8 mouse cellular contexts compared by ENCODE assay signal in genomic region chr2:92431611-92432179, GRCm38 (mm10). TPM values are rescaled to one million over a fixed set of nuclear protein-coding genes. Genes with fewer than 3 reads are reported as not detected.
DNase-seq lines count a peak whose midpoint lies in the region; ATAC-seq and TF ChIP-seq lines count a peak whose summit lies in the region.

No protein-coding gene starts in this region.

- H3K4me3 ChIP-seq in left cerebral cortex, adult 2 months, result peak overlapping the region; percentile 97
- H3K4me3 ChIP-seq in cortical plate, adult 2 months (ENCODE audit: insufficient read depth, low read length), result peak overlapping the region; percentile 87
- peak overlapping the region; percentile 83 for H3K4me3 ChIP-seq in hindbrain, embryonic 15.5 days
- peak overlapping the region; percentile 82 for H3K4me3 ChIP-seq in midbrain, embryonic 16.5 days (ENCODE audit: low read depth, low read length)

- H3K9ac ChIP-seq in hindbrain, embryonic 15.5 days, result peak overlapping the region; percentile 76
- H3K9ac ChIP-seq in midbrain, embryonic 16.5 days (ENCODE audit: low read depth, low read length), result peak overlapping the region; percentile 87

- peak overlapping the region; percentile 91 for H3K27ac ChIP-seq in left cerebral cortex, adult 2 months
- H3K27ac ChIP-seq in cortical plate, adult 2 months (ENCODE audit: insufficient read depth, low read length), result peak overlapping the region; percentile 77
- peak overlapping the region; percentile 88 for H3K27ac ChIP-seq in hindbrain, embryonic 15.5 days (replicated peaks)
- peak overlapping the region; percentile 84 for H3K27ac ChIP-seq in midbrain, embryonic 16.5 days (ENCODE audit: low read length)

- peaks cover 18% of the 10 kb centered on the region for H3K4me1 ChIP-seq in cortical plate, adult 2 months (ENCODE audit: control insufficient read depth, insufficient read depth, low read length)
- H3K4me1 ChIP-seq in hindbrain, embryonic 15.5 days (replicated peaks), result peaks cover 71% of the 10 kb centered on the region
- peaks cover 46% of the 10 kb centered on the region for H3K4me1 ChIP-seq in midbrain, embryonic 16.5 days (ENCODE audit: control insufficient read depth, insufficient read depth, low read length)

- no peak for TF ChIP-seq CTCF in left cerebral cortex, adult 2 months (IDR thresholded peaks at IDR 0.05)
- TF ChIP-seq CTCF in cortical plate, adult 2 months (IDR thresholded peaks at IDR 0.05; ENCODE audit: extremely low read depth, insufficient read depth, low read length), result no peak

- 6% methylated on average over 11 of the region's 11 CpGs for WGBS in hindbrain, embryonic 15.5 days
- WGBS in midbrain, embryonic 16.5 days, result 8% methylated on average over 11 of the region's 11 CpGs

- H3K27me3 ChIP-seq in hindbrain, embryonic 15.5 days, result peaks cover 5% of the 10 kb centered on the region; the same call in 1 of the 2 replicates
- H3K27me3 ChIP-seq in midbrain, embryonic 16.5 days (ENCODE audit: control insufficient read depth, insufficient read depth, low read depth, low read length), result no peaks in the 10 kb centered on the region

- intact Hi-C loops in left cerebral cortex, adult 2 months (cut with DNase I), result loop anchor here (1.0 to 5.0 kb wide), 3 partner anchors 42 to 369 kb away; no protein-coding TSS in a partner anchor
- intact Hi-C loops in left cerebral cortex, postnatal 36 days (cut with DNase I), result loop anchor here (5.0 to 10.0 kb wide), 5 partner anchors 44 to 447 kb away; no protein-coding TSS in a partner anchor
- intact Hi-C loops in left cerebral cortex, postnatal 10 days (cut with DNase I), result loop anchor here (10.0 kb wide), 2 partner anchors 117 to 447 kb away; no protein-coding TSS in a partner anchor
- intact Hi-C loops in left cerebral cortex, postnatal 14 days (cut with DNase I), result loop anchor here (5.0 to 10.0 kb wide), 3 partner anchors 39 to 247 kb away; no protein-coding TSS in a partner anchor

- no peak for TF ChIP-seq POLR2A in cortical plate, adult 2 months (IDR thresholded peaks at IDR 0.05; ENCODE audit: extremely low read depth, insufficient read depth, low read length)

- peak overlapping the region; percentile 88 for H3K4me2 ChIP-seq in hindbrain, embryonic 15.5 days
- peak overlapping the region; percentile 93 for H3K4me2 ChIP-seq in midbrain, embryonic 16.5 days (ENCODE audit: low read length)

- no peaks in the 10 kb centered on the region for H3K36me3 ChIP-seq in hindbrain, embryonic 15.5 days
- no peaks in the 10 kb centered on the region for H3K36me3 ChIP-seq in midbrain, embryonic 16.5 days (ENCODE audit: control insufficient read depth, insufficient read depth, low read length)

- no peak for ATAC-seq in hindbrain, embryonic 15.5 days (ENCODE audit: low FRiP score, low read depth)
- ATAC-seq in midbrain, embryonic 16.5 days, result no peak

- H3K9me3 ChIP-seq in hindbrain, embryonic 15.5 days, result no peaks in the 10 kb centered on the region
- H3K9me3 ChIP-seq in midbrain, embryonic 16.5 days (replicated peaks; ENCODE audit: control insufficient read depth, low read length, poor library complexity, severe bottlenecking), result no peaks in the 10 kb centered on the region

- DNase-seq in left cerebral cortex, adult 2 months (ENCODE audit: extremely low spot score in 1 of 2, low spot score in 2 of 2), result no peak
- DNase-seq in left cerebral cortex, postnatal 36 days (ENCODE audit: low spot score in 2 of 2), result no peak
- no peak for DNase-seq in adrenal gland, adult 2 months
- no peak for DNase-seq in left cerebral cortex, postnatal 10 days (ENCODE audit: extremely low spot score in 1 of 2, low spot score in 2 of 2)
- DNase-seq in left cerebral cortex, postnatal 14 days (ENCODE audit: low spot score in 2 of 2), result no peak

RNA-seq across cellular contexts. Expression of gene Cry2, which starts 2.1 kb away (rescaled TPM):
- 100 to 1,000 TPM; 126 to 129 TPM for total RNA-seq in left cerebral cortex, adult 2 months (2021)
- 100 to 1,000 TPM; 109 to 122 TPM for total RNA-seq in left cerebral cortex, postnatal 36 days (2021)
- 99.9 and 108 TPM in 2 replicates for polyA plus RNA-seq in cortical plate, adult 2 months (2012; rRNA removed)
- polyA plus RNA-seq in hindbrain, embryonic 15.5 days (2015; fragmentation: Nextera tagmentation; extraction: Ambion mirVana), result 41.1 and 47.9 TPM in 2 replicates
- polyA plus RNA-seq in midbrain, embryonic 16.5 days (2015; fragmentation: Nextera tagmentation; extraction: Ambion mirVana), result 51.6 and 53.4 TPM in 2 replicates
- total RNA-seq in adrenal gland, adult 2 months (2021), result 10 to 100 TPM; 32.9 to 45.1 TPM
- 27.6 and 53.8 TPM in 2 replicates for polyA plus RNA-seq in adrenal gland, adult 2 months (2012; rRNA removed)
- 100 to 1,000 TPM; 108 to 109 TPM for total RNA-seq in left cerebral cortex, postnatal 10 days (2021)
- total RNA-seq in left cerebral cortex, postnatal 14 days (2021), result 100 to 1,000 TPM; 109 to 116 TPM

RNA-seq across cellular contexts. Expression of gene Slc35c1, which starts 28.6 kb away (rescaled TPM):
- total RNA-seq in left cerebral cortex, adult 2 months (2021), result 10 to 100 TPM; 16.1 to 16.9 TPM
- 10 to 100 TPM; 17.0 to 18.4 TPM for total RNA-seq in left cerebral cortex, postnatal 36 days (2021)
- 14.0 and 14.2 TPM in 2 replicates for polyA plus RNA-seq in cortical plate, adult 2 months (2012; rRNA removed)
- 15.4 and 20.1 TPM in 2 replicates for polyA plus RNA-seq in hindbrain, embryonic 15.5 days (2015; fragmentation: Nextera tagmentation; extraction: Ambion mirVana)
- polyA plus RNA-seq in midbrain, embryonic 16.5 days (2015; fragmentation: Nextera tagmentation; extraction: Ambion mirVana), result 16.1 and 17.9 TPM in 2 replicates
- 10 to 100 TPM; 14.3 to 23.2 TPM for total RNA-seq in adrenal gland, adult 2 months (2021)
- 50.9 and 98.4 TPM in 2 replicates for polyA plus RNA-seq in adrenal gland, adult 2 months (2012; rRNA removed)
- total RNA-seq in left cerebral cortex, postnatal 10 days (2021), result 10 to 100 TPM; 22.2 to 24.2 TPM
- total RNA-seq in left cerebral cortex, postnatal 14 days (2021), result 10 to 100 TPM; 20.5 to 22.1 TPM

RNA-seq across cellular contexts. Expression of gene Mapk8ip1, which starts 30.6 kb away (rescaled TPM):
- total RNA-seq in left cerebral cortex, adult 2 months (2021), result 100 to 1,000 TPM; 340 to 364 TPM
- 100 to 1,000 TPM; 344 to 389 TPM for total RNA-seq in left cerebral cortex, postnatal 36 days (2021)
- polyA plus RNA-seq in cortical plate, adult 2 months (2012; rRNA removed), result 320 and 321 TPM in 2 replicates
- polyA plus RNA-seq in hindbrain, embryonic 15.5 days (2015; fragmentation: Nextera tagmentation; extraction: Ambion mirVana), result 162 and 178 TPM in 2 replicates
- 126 and 129 TPM in 2 replicates for polyA plus RNA-seq in midbrain, embryonic 16.5 days (2015; fragmentation: Nextera tagmentation; extraction: Ambion mirVana)
- total RNA-seq in adrenal gland, adult 2 months (2021), result 10 to 100 TPM; 30.2 to 34.9 TPM
- polyA plus RNA-seq in adrenal gland, adult 2 months (2012; rRNA removed), result 60.9 and 67.1 TPM in 2 replicates
- 100 to 1,000 TPM; 414 to 421 TPM for total RNA-seq in left cerebral cortex, postnatal 10 days (2021)
- 100 to 1,000 TPM; 392 to 397 TPM for total RNA-seq in left cerebral cortex, postnatal 14 days (2021)

RNA-seq across cellular contexts. Expression of gene 1700029I15Rik, which starts 49.4 kb away (rescaled TPM):
- 1 to 10 TPM; 5.3 TPM for total RNA-seq in left cerebral cortex, adult 2 months (2021)
- total RNA-seq in left cerebral cortex, postnatal 36 days (2021), result 1 to 10 TPM; 3.6 to 4.2 TPM
- polyA plus RNA-seq in cortical plate, adult 2 months (2012; rRNA removed), result 4.2 and 4.4 TPM in 2 replicates
- polyA plus RNA-seq in hindbrain, embryonic 15.5 days (2015; fragmentation: Nextera tagmentation; extraction: Ambion mirVana), result 7.8 and 8.8 TPM in 2 replicates
- 6.1 and 9.5 TPM in 2 replicates for polyA plus RNA-seq in midbrain, embryonic 16.5 days (2015; fragmentation: Nextera tagmentation; extraction: Ambion mirVana)
- 10 to 100 TPM in 1 of 2 experiments, 1 to 10 TPM in 1; 4.9 to 14.6 TPM for total RNA-seq in adrenal gland, adult 2 months (2021)
- 10.5 and 15.0 TPM in 2 replicates for polyA plus RNA-seq in adrenal gland, adult 2 months (2012; rRNA removed)
- 1 to 10 TPM; 3.7 TPM for total RNA-seq in left cerebral cortex, postnatal 10 days (2021)
- 1 to 10 TPM; 2.9 to 4.0 TPM for total RNA-seq in left cerebral cortex, postnatal 14 days (2021)

RNA-seq across cellular contexts. Expression of gene Large2, which starts 57.0 kb away (rescaled TPM):
- 1 to 10 TPM in 1 of 2 experiments, under 1 TPM in 1; 0.72 to 1.0 TPM for total RNA-seq in left cerebral cortex, adult 2 months (2021)
- total RNA-seq in left cerebral cortex, postnatal 36 days (2021), result under 1 TPM; 0.47 to 0.97 TPM
- polyA plus RNA-seq in cortical plate, adult 2 months (2012; rRNA removed), result 0.31 and 0.59 TPM in 2 replicates
- 1.5 TPM in 2 replicates for polyA plus RNA-seq in hindbrain, embryonic 15.5 days (2015; fragmentation: Nextera tagmentation; extraction: Ambion mirVana)
- polyA plus RNA-seq in midbrain, embryonic 16.5 days (2015; fragmentation: Nextera tagmentation; extraction: Ambion mirVana), result 1.9 and 2.0 TPM in 2 replicates
- total RNA-seq in adrenal gland, adult 2 months (2021), result 1 to 10 TPM in 1 of 2 experiments, under 1 TPM in 1; 0.45 to 1.4 TPM
- 1.3 and 2.2 TPM in 2 replicates for polyA plus RNA-seq in adrenal gland, adult 2 months (2012; rRNA removed)
- under 1 TPM in 1 of 2 experiments, not detected in 1; 0.49 TPM for total RNA-seq in left cerebral cortex, postnatal 10 days (2021)
- total RNA-seq in left cerebral cortex, postnatal 14 days (2021), result under 1 TPM; 0.42 to 0.77 TPM

Comparison
In these comparisons a context has a peak if more than half of its experiments do, and no peak if none do; other contexts are left out.
1. RNA of gene Mapk8ip1, which starts 30.6 kb away (total RNA-seq): 414 to 421 TPM in left cerebral cortex, postnatal 10 days, 392 to 397 TPM in left cerebral cortex, postnatal 14 days, 344 to 389 TPM in left cerebral cortex, postnatal 36 days and 340 to 364 TPM in left cerebral cortex, adult 2 months; 30.2 to 34.9 TPM in adrenal gland, adult 2 months; every median in the first group is over 4 times any median in the second.
2. Peak in every context shown above with its lines, with median percentiles within 50 percentile points of each other: H3K27ac ChIP-seq and H3K4me3 ChIP-seq.